Mouse (Mus musculus) megakaryocyte, embryonic 14.5 days (primary cell): Measurements from ENCODE around the gene Phc1. TPM values are rescaled to one million over a fixed set of nuclear protein-coding genes. Genes with fewer than 3 reads are reported as not detected.

Experiments
- H3K27me3 ChIP-seq: replicated peaks from 2 replicates; pipeline ENCODE3; 2012; ENCODE audit warnings: inconsistent platforms
- H3K36me3 ChIP-seq: replicated peaks from 2 replicates; pipeline ENCODE3; 2012; ENCODE audit warnings: low read length, inconsistent platforms, mixed read lengths
- H3K4me1 ChIP-seq: 2 replicates; pipeline ENCODE4 v1.6.1; 2012; ENCODE audit warnings: inconsistent platforms
- H3K4me3 ChIP-seq: replicated peaks from 2 replicates; pipeline ENCODE3; 2012; ENCODE audit warnings: moderate library complexity, mild to moderate bottlenecking, inconsistent platforms
- H3K9me3 ChIP-seq: 2 replicates; pipeline ENCODE4 v1.6.1; 2012; ENCODE audit warnings: inconsistent platforms
- FLI1 ChIP-seq: IDR thresholded peaks from 2 replicates; pipeline ENCODE4 v1.6.1; 2012; ENCODE audit warnings: low read length, inconsistent platforms, mixed read lengths
- GATA1 ChIP-seq: IDR thresholded peaks from 3 replicates; pipeline ENCODE4 v1.6.1; 2012; ENCODE audit warnings: mixed read lengths, low read length, inconsistent platforms, borderline replicate concordance
- polyA plus RNA-seq: library from polyadenylated mRNA; stranded (reverse); fragments of >175 nt; gene quantifications from 2 replicates; pipeline ENCODE4 v1.2.3, GENCODE M21; 2012; ENCODE audit warnings: low replicate concordance; ENCODE audit not compliant: insufficient read depth

The Phc1 gene
- polyA plus RNA-seq, 1 experiment = 2.8 TPM

- peak overlapping the region; percentile 92 for H3K4me3 ChIP-seq
- H3K36me3 ChIP-seq = no peaks in the 10 kb centered on the region
- no peaks in the 10 kb centered on the region for H3K9me3 ChIP-seq
- no peak for TF ChIP-seq FLI1
- TF ChIP-seq GATA1 = no peak
- H3K27me3 ChIP-seq = no peaks in the 10 kb centered on the region
- peaks cover 91% of the 10 kb centered on the region for H3K4me1 ChIP-seq
Measured at GRCm38 (mm10) chr6:122297279-122298222, 42.8 kb downstream of the Phc1 start.

- no peaks in the 10 kb centered on the region for H3K27me3 ChIP-seq
- peaks cover 90% of the 10 kb centered on the region for H3K4me1 ChIP-seq
- H3K36me3 ChIP-seq = no peaks in the 10 kb centered on the region
- no peaks in the 10 kb centered on the region for H3K9me3 ChIP-seq
- no peak for TF ChIP-seq FLI1
- TF ChIP-seq GATA1 = no peak
- H3K4me3 ChIP-seq = peak overlapping the region; percentile 92
Measured at GRCm38 (mm10) chr6:122296918-122297278, 43.5 kb downstream of the Phc1 start.

GRCm38 (mm10) chr6:122295242-122295641 is 45.1 kb downstream of the Phc1 start:
- peaks cover 79% of the 10 kb centered on the region for H3K4me1 ChIP-seq
- no peak overlapping the region for H3K4me3 ChIP-seq
- TF ChIP-seq GATA1 (no peak), FLI1 (no peak)
- no peaks in the 10 kb centered on the region for H3K9me3 ChIP-seq
- no peaks in the 10 kb centered on the region for H3K36me3 ChIP-seq
- H3K27me3 ChIP-seq = no peaks in the 10 kb centered on the region

- Histone ChIP-seq H3K9me3 (no peaks in the 10 kb centered on the region), H3K27me3 (no peaks in the 10 kb centered on the region), H3K4me1 (peaks cover 73% of the 10 kb centered on the region), H3K36me3 (no peaks in the 10 kb centered on the region), H3K4me3 (no peak overlapping the region)
- no peak for TF ChIP-seq GATA1
- no peak for TF ChIP-seq FLI1
Measured at GRCm38 (mm10) chr6:122294290-122294689, 46.1 kb downstream of the Phc1 start.

GRCm38 (mm10) chr6:122293796-122294195 is 46.6 kb downstream of the Phc1 start:
- Histone ChIP-seq H3K4me3 (no peak overlapping the region), H3K4me1 (peaks cover 78% of the 10 kb centered on the region), H3K9me3 (no peaks in the 10 kb centered on the region), H3K36me3 (no peaks in the 10 kb centered on the region), H3K27me3 (no peaks in the 10 kb centered on the region)
- TF ChIP-seq FLI1 (no peak), GATA1 (no peak)

GRCm38 (mm10) chr6:122293121-122293520 is 47.2 kb downstream of the Phc1 start:
- Histone ChIP-seq H3K36me3 (no peaks in the 10 kb centered on the region), H3K4me1 (peaks cover 74% of the 10 kb centered on the region), H3K4me3 (no peak overlapping the region), H3K9me3 (no peaks in the 10 kb centered on the region), H3K27me3 (no peaks in the 10 kb centered on the region)
- no peak for TF ChIP-seq FLI1
- no peak for TF ChIP-seq GATA1

- peaks cover 65% of the 10 kb centered on the region for H3K4me1 ChIP-seq
- no peaks in the 10 kb centered on the region for H3K9me3 ChIP-seq
- TF ChIP-seq GATA1 = no peak
- TF ChIP-seq FLI1 = no peak
- no peaks in the 10 kb centered on the region for H3K36me3 ChIP-seq
- no peaks in the 10 kb centered on the region for H3K27me3 ChIP-seq
- no peak overlapping the region for H3K4me3 ChIP-seq
Measured at GRCm38 (mm10) chr6:122292184-122292583, 48.2 kb downstream of the Phc1 start.

- Histone ChIP-seq H3K9me3 (no peaks in the 10 kb centered on the region), H3K4me1 (peaks cover 60% of the 10 kb centered on the region), H3K27me3 (no peaks in the 10 kb centered on the region), H3K36me3 (no peaks in the 10 kb centered on the region), H3K4me3 (no peak overlapping the region)
- no peak for TF ChIP-seq GATA1
- no peak for TF ChIP-seq FLI1
Measured at GRCm38 (mm10) chr6:122291735-122292134, 48.6 kb downstream of the Phc1 start.

GRCm38 (mm10) chr6:122291264-122291663 is 49.1 kb downstream of the Phc1 start:
- H3K4me3 ChIP-seq = no peak overlapping the region
- no peaks in the 10 kb centered on the region for H3K27me3 ChIP-seq
- no peak for TF ChIP-seq GATA1
- no peak for TF ChIP-seq FLI1
- H3K9me3 ChIP-seq = no peaks in the 10 kb centered on the region
- H3K36me3 ChIP-seq = no peaks in the 10 kb centered on the region
- peaks cover 56% of the 10 kb centered on the region for H3K4me1 ChIP-seq

GRCm38 (mm10) chr6:122290253-122290652 is 50.1 kb downstream of the Phc1 start:
- H3K36me3 ChIP-seq = no peaks in the 10 kb centered on the region
- no peaks in the 10 kb centered on the region for H3K9me3 ChIP-seq
- no peak for TF ChIP-seq FLI1
- no peak for TF ChIP-seq GATA1
- no peaks in the 10 kb centered on the region for H3K27me3 ChIP-seq
- peaks cover 46% of the 10 kb centered on the region for H3K4me1 ChIP-seq
- no peak overlapping the region for H3K4me3 ChIP-seq

- Histone ChIP-seq H3K4me1 (peaks cover 37% of the 10 kb centered on the region), H3K36me3 (no peaks in the 10 kb centered on the region), H3K4me3 (no peak overlapping the region), H3K9me3 (no peaks in the 10 kb centered on the region), H3K27me3 (no peaks in the 10 kb centered on the region)
- TF ChIP-seq FLI1 (no peak), GATA1 (no peak)
Measured at GRCm38 (mm10) chr6:122289313-122289712, 51.0 kb downstream of the Phc1 start.
